Mouse (Mus musculus) thymus, adult 2 months (tissue): Measurements from ENCODE around the gene Ptpn11.

ENCODE experiments used
- CTCF ChIP-seq: fragments of 200-500 bp; IDR thresholded peaks from 2 replicates; pipeline ENCODE4 v1.5.1; 2012; ENCODE audit warnings: mild to moderate bottlenecking, control low read depth, low read length, moderate library complexity, borderline replicate concordance; ENCODE audit not compliant: control insufficient read depth, poor library complexity, insufficient read depth; ENCODE audit errors: extremely low read depth
- POLR2A ChIP-seq: fragments of 200-500 bp; IDR thresholded peaks from 2 replicates; pipeline ENCODE4 v1.6.1; 2012; ENCODE audit warnings: mild to moderate bottlenecking, low read length, control low read depth, moderate library complexity; ENCODE audit not compliant: control insufficient read depth, poor library complexity, insufficient read depth; ENCODE audit errors: extremely low read depth

GRCm38 (mm10) chr5:121114151-121114550 lies 77.0 kb downstream of the Ptpn11 start:
- TF ChIP-seq POLR2A, result no peak
- no peak for TF ChIP-seq CTCF
